Mouse (Mus musculus) liver, embryonic 14.5 days (tissue): Measurements from ENCODE around the gene P2rx2.

Source experiments
- CTCF ChIP-seq: IDR thresholded peaks from 2 replicates; pipeline ENCODE4 v1.5.1; 2016; ENCODE audit warnings: antibody characterized with exemption, low read depth, control low read depth
- EP300 ChIP-seq: IDR thresholded peaks from 2 replicates; pipeline ENCODE4 v1.6.1; 2016; ENCODE audit warnings: antibody characterized with exemption, low read depth

- no peak for TF ChIP-seq EP300
- no peak for TF ChIP-seq CTCF
Measured at GRCm38 (mm10) chr5:110386371-110387330, 43.6 kb upstream of the P2rx2 start.
